Mouse (Mus musculus): ENCODE results near the gene Cby3. TPM values are rescaled to one million over a fixed set of nuclear protein-coding genes. Genes with fewer than 3 reads are reported as not detected.
"Not testable (repeated sequence)": the region's sequence is repeated elsewhere in the genome, so short reads cannot be mapped to it uniquely, and the experiment has no call there.

Cby3 gene
- polyA plus RNA-seq (2015; fragmentation: Nextera tagmentation; extraction: Ambion mirVana), result not detected in 2 replicates

DNA sequence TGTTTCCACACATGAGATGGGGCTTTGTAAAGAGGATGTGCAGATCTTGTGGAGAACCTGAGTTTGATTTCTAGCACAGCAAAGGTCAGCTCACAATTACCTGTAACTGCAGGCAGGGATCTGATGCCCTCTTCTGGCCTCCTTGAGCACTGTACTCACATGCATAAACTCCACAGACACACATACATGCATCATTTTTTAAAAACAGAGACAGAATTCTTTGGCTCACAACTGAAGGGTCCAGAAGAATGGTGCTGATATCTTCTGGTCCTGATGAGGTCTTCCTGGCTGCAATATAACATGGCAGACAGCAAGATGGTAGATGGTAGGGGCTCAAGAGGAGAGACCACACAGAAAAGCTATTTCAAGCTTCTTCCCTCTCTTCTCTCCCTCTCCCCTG, at the start of gene Cby3:
Gene Cby3, plus strand, starts transcription at position 301 of the 400 bp plus-strand sequence.
- no peak for ATAC-seq (ENCODE audit: low read depth)
- H3K4me3 ChIP-seq (ENCODE audit: low read depth, low read length), result no peak within 1 kb of the TSS
- peak within 1 kb of the TSS; percentile 22; the same call in 1 of the 2 replicates for H3K27ac ChIP-seq (ENCODE audit: low read length)
- no peak within 1 kb of the TSS for H3K4me2 ChIP-seq (ENCODE audit: low read depth, low read length)
- no peak within 1 kb of the TSS for H3K9ac ChIP-seq (ENCODE audit: low read depth, low read length)
- peaks cover 13% of the 10 kb centered on the region for H3K27me3 ChIP-seq (ENCODE audit: control insufficient read depth, insufficient read depth, low read depth, low read length)
- no peaks in the 10 kb centered on the region for H3K9me3 ChIP-seq (replicated peaks; ENCODE audit: control insufficient read depth, low read length)
- H3K36me3 ChIP-seq (ENCODE audit: control insufficient read depth, insufficient read depth), result no peaks in the 10 kb centered on the region
- peaks cover 4% of the 10 kb centered on the region; the same call in 1 of the 2 replicates for H3K4me1 ChIP-seq (ENCODE audit: control insufficient read depth, low read depth, low read length)

DNA sequence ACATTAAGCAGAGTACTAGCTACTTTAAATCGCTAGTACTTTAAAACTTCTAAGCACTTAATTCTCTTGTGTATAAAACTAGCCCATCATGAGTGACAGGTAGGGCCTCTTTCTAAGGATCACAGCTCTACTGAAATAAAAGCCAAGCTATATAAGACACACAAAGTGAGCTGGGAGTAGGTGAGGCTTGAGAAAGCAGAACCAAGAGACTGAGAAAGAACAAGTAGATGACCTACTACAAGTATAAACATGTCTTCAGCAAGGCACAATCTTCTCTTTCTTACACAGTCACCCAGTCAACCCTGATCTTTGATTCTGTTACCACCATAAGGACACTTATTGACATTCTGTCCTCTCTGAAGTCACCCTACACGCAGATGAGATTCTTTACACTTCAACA, 41.5 kb upstream of the Cby3 start:
- Histone ChIP-seq H3K4me2 (ENCODE audit: low read depth, low read length) (no peak overlapping the region), H3K27me3 (ENCODE audit: control insufficient read depth, insufficient read depth, low read depth, low read length) (no peaks in the 10 kb centered on the region), H3K4me3 (ENCODE audit: low read depth, low read length) (no peak overlapping the region), H3K9me3 (replicated peaks; ENCODE audit: control insufficient read depth, low read length) (no peaks in the 10 kb centered on the region), H3K4me1 (ENCODE audit: control insufficient read depth, low read depth, low read length) (no peaks in the 10 kb centered on the region), H3K9ac (ENCODE audit: low read depth, low read length) (no peak overlapping the region), H3K27ac (ENCODE audit: low read length) (no peak overlapping the region), H3K36me3 (ENCODE audit: control insufficient read depth, insufficient read depth) (peaks cover 25% of the 10 kb centered on the region)
- 84% methylated on average over 2 of the region's 2 CpGs for WGBS (ENCODE audit: insufficient replicate concordance)
- no peak for ATAC-seq (ENCODE audit: low read depth)

- WGBS (ENCODE audit: insufficient replicate concordance), result 60% methylated on average over 4 of the region's 4 CpGs
- H3K27ac ChIP-seq (ENCODE audit: low read length); H3K4me2 ChIP-seq (ENCODE audit: low read depth, low read length); ATAC-seq (ENCODE audit: low read depth); H3K36me3 ChIP-seq (ENCODE audit: control insufficient read depth, insufficient read depth); H3K4me3 ChIP-seq (ENCODE audit: low read depth, low read length); H3K9me3 ChIP-seq (replicated peaks; ENCODE audit: control insufficient read depth, low read length); H3K27me3 ChIP-seq (ENCODE audit: control insufficient read depth, insufficient read depth, low read depth, low read length); H3K9ac ChIP-seq (ENCODE audit: low read depth, low read length): not testable (repeated sequence)
- H3K4me1 ChIP-seq (ENCODE audit: control insufficient read depth, low read depth, low read length), result peaks cover 17% of the 10 kb centered on the region
Observed at GRCm38 (mm10) chr11:50319343-50319742, 34.9 kb upstream of the Cby3 start.

- 85% methylated on average over 6 of the region's 6 CpGs for WGBS (ENCODE audit: insufficient replicate concordance)
- Histone ChIP-seq H3K9ac (ENCODE audit: low read depth, low read length) (no peak overlapping the region), H3K36me3 (ENCODE audit: control insufficient read depth, insufficient read depth) (0 out of 2 replicates have a peak, but pooled peaks cover 3% of the 10 kb centered on the region), H3K27ac (ENCODE audit: low read length) (no peak overlapping the region), H3K27me3 (ENCODE audit: control insufficient read depth, insufficient read depth, low read depth, low read length) (no peaks in the 10 kb centered on the region), H3K4me3 (ENCODE audit: low read depth, low read length) (no peak overlapping the region), H3K4me1 (ENCODE audit: control insufficient read depth, low read depth, low read length) (peaks cover 17% of the 10 kb centered on the region), H3K9me3 (replicated peaks; ENCODE audit: control insufficient read depth, low read length) (no peaks in the 10 kb centered on the region), H3K4me2 (ENCODE audit: low read depth, low read length) (no peak overlapping the region)
- no peak for ATAC-seq (ENCODE audit: low read depth)
Observed at GRCm38 (mm10) chr11:50321239-50321638, 33.0 kb upstream of the Cby3 start.

DNA sequence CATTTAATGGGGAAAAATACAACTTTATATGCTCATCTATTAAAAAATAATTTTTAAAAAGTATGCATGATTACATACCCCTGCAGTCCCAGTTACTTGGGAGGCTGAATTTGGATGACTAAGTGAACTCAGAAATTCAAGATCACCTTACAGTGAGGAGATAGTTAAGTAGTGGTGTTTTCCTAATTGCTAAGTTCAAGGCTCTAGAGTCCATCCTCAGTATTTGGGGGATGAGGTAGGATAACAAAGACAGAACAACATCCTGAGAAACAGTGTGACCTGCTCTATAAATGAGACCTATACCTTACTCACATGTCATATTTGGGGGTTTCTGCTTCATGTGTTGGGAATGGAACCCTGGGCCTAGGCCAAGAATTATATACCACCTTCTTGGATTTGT, 31.9 kb upstream of the Cby3 start:
- ATAC-seq (ENCODE audit: low read depth), result no peak
- Histone ChIP-seq H3K9ac (ENCODE audit: low read depth, low read length) (peak overlapping the region; percentile 42), H3K4me2 (ENCODE audit: low read depth, low read length) (peak overlapping the region; percentile 84; the same call in 1 of the 2 replicates), H3K36me3 (ENCODE audit: control insufficient read depth, insufficient read depth) (0 out of 2 replicates have a peak, but pooled peaks cover 3% of the 10 kb centered on the region), H3K9me3 (replicated peaks; ENCODE audit: control insufficient read depth, low read length) (no peaks in the 10 kb centered on the region), H3K27me3 (ENCODE audit: control insufficient read depth, insufficient read depth, low read depth, low read length) (no peaks in the 10 kb centered on the region), H3K27ac (ENCODE audit: low read length) (no peak overlapping the region), H3K4me3 (ENCODE audit: low read depth, low read length) (no peak overlapping the region; the same call in 1 of the 2 replicates), H3K4me1 (ENCODE audit: control insufficient read depth, low read depth, low read length) (peaks cover 22% of the 10 kb centered on the region)

DNA sequence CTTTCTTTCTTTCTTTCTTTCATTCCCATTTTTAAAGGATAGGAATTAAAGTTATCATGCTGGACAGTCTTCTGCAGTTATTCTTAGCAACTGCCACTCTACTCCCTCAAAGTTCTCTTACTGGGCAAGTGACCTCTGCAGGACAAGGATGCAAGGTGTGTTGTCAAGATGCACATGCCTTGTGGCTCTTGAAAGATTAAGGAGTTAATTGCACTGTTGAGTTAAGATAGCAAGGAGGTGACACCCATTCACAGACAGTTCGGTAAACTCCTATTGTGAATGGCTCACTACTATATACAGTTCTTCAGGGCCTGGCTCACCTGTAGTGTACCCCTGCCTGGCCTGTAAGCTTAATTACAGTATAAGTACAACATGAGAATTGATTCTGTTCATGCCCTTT, 30.4 kb upstream of the Cby3 start:
- H3K9me3 ChIP-seq (replicated peaks; ENCODE audit: control insufficient read depth, low read length), result no peaks in the 10 kb centered on the region
- ATAC-seq (ENCODE audit: low read depth), result peak; percentile 19
- peak overlapping the region; percentile 93 for H3K9ac ChIP-seq (ENCODE audit: low read depth, low read length)
- peak overlapping the region; percentile 89 for H3K4me3 ChIP-seq (ENCODE audit: low read depth, low read length)
- peaks cover 22% of the 10 kb centered on the region for H3K4me1 ChIP-seq (ENCODE audit: control insufficient read depth, low read depth, low read length)
- peak overlapping the region; percentile 86 for H3K27ac ChIP-seq (ENCODE audit: low read length)
- H3K4me2 ChIP-seq (ENCODE audit: low read depth, low read length), result peak overlapping the region; percentile 84
- no peaks in the 10 kb centered on the region for H3K27me3 ChIP-seq (ENCODE audit: control insufficient read depth, insufficient read depth, low read depth, low read length)
- 5% methylated on average over 1 of the region's 1 CpGs for WGBS (ENCODE audit: insufficient replicate concordance)
- H3K36me3 ChIP-seq (ENCODE audit: control insufficient read depth, insufficient read depth), result 0 out of 2 replicates have a peak, but pooled peaks cover 2% of the 10 kb centered on the region

DNA sequence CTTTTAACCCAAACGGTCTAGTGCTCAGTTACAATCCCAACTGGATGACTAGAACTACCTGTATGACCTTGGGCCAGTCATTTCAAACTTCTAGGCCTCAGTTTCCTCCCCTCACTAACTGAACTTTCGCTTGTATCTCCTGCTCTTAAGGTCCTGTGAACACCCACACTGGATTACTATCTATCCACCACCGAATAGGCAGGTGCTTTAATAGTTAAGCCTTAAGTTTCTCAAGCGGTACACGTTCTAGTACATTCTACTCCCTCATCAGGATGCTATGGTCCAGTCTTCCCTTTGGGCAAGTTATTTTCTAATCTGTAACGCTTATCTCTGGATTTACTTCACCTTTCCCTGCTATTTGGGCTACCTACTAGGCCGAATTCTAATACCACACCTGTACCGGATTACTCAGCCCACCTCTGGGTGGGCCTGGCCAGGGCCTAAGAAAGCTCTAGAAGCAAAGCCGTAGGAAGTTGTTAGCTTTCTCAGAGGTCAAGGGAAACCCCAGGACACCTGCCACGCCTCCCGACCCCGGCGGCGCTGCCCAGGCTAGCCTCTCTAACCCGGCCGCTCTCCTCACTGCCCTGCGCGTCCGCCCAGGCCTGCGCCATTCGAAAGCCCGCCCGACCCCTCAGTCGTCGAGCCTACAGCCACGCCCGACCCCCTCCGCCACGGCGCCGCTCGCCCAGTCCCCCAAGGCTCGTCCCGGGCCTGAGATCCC, 29.4 kb upstream of the Cby3 start:
- H3K9me3 ChIP-seq (replicated peaks; ENCODE audit: control insufficient read depth, low read length), result no peaks in the 10 kb centered on the region
- peak overlapping the region; percentile 93 for H3K9ac ChIP-seq (ENCODE audit: low read depth, low read length)
- H3K36me3 ChIP-seq (ENCODE audit: control insufficient read depth, insufficient read depth), result no peaks in the 10 kb centered on the region
- peak overlapping the region; percentile 86 for H3K27ac ChIP-seq (ENCODE audit: low read length)
- WGBS (ENCODE audit: insufficient replicate concordance), result under 1% methylated on average over 34 of the region's 34 CpGs
- no peaks in the 10 kb centered on the region for H3K27me3 ChIP-seq (ENCODE audit: control insufficient read depth, insufficient read depth, low read depth, low read length)
- H3K4me2 ChIP-seq (ENCODE audit: low read depth, low read length), result peak overlapping the region; percentile 84
- ATAC-seq (ENCODE audit: low read depth), result peak; percentile 20
- H3K4me1 ChIP-seq (ENCODE audit: control insufficient read depth, low read depth, low read length), result peaks cover 22% of the 10 kb centered on the region
- peak overlapping the region; percentile 89 for H3K4me3 ChIP-seq (ENCODE audit: low read depth, low read length)

DNA sequence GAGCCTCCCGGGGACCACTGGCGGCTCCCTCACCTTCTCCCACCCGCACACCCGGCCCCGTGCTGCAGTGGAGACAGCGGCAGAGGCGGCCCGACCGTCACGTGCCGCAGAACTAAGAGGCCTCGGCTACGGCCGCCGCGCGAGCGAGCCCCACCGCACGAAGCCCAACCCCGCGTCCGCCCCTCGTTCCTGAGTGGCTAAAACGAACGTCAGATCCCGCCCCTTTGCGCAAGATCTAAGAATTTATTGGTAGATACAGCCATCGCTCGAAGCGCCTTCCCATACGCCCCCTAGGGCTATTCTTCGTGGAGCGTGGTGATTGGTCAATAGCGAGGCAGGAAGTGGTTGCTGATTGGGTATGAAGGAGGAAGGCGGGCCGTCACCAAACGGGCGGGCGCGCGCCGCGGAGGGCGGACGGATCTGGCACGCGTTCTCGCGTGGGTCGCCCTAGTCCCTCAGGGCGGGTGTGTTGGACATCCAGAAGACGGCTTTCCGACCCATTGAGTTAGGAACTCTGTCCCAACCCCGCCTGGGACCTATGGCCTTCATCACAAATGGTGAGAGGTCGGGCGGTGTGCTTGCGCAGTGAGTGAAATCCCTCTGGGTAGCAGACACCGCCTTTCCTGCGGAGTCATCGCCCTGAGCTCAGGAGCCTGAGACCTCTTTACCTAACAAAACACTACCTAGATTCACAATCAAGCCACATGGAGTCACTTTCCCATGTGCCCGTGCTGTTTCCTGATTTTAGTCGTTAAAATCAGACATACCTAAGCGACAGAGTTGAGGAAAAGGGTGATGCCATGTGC, 28.6 kb upstream of the Cby3 start, which contains the start of gene Canx:
Gene Canx, minus strand, starts transcription at position 178 of the 806 bp plus-strand sequence.
- ATAC-seq (ENCODE audit: low read depth), result peak; percentile 93
- Histone ChIP-seq H3K4me3 (ENCODE audit: low read depth, low read length) (peak within 1 kb of the TSS; percentile 89), H3K27me3 (ENCODE audit: control insufficient read depth, insufficient read depth, low read depth, low read length) (no peaks in the 10 kb centered on the region), H3K4me2 (ENCODE audit: low read depth, low read length) (peak within 1 kb of the TSS; percentile 84), H3K36me3 (ENCODE audit: control insufficient read depth, insufficient read depth) (no peaks in the 10 kb centered on the region), H3K9ac (ENCODE audit: low read depth, low read length) (peak within 1 kb of the TSS; percentile 93), H3K27ac (ENCODE audit: low read length) (peak within 1 kb of the TSS; percentile 89), H3K4me1 (ENCODE audit: control insufficient read depth, low read depth, low read length) (peaks cover 22% of the 10 kb centered on the region), H3K9me3 (replicated peaks; ENCODE audit: control insufficient read depth, low read length) (no peaks in the 10 kb centered on the region)
- WGBS (ENCODE audit: insufficient replicate concordance), result under 1% methylated on average over 64 of the region's 64 CpGs
